Mouse (Mus musculus) C2C12 (cell line): ENCODE data around the gene Baz1a.

ENCODE experiments used
- CTCF ChIP-seq: IDR thresholded peaks from one replicate; pipeline ENCODE4 v1.5.1; 2011; ENCODE audit not compliant: control insufficient read depth, insufficient read depth, insufficient read length
- MAX ChIP-seq: IDR thresholded peaks from one replicate; pipeline ENCODE4 v1.6.1; 2011; ENCODE audit warnings: mild to moderate bottlenecking, control low read depth
- MYOD1 ChIP-seq: IDR thresholded peaks from one replicate; pipeline ENCODE4 v1.6.1; 2011; ENCODE audit warnings: low read depth; ENCODE audit not compliant: control insufficient read depth, insufficient read length
- USF1 ChIP-seq: IDR thresholded peaks from one replicate; pipeline ENCODE4 v1.6.1; 2011; ENCODE audit warnings: low read depth, mild to moderate bottlenecking, control low read depth, moderate library complexity

GRCm38 (mm10) chr12:54956457-54956856 is 57.7 kb downstream of the Baz1a start:
- no peak for TF ChIP-seq MYOD1
- no peak for TF ChIP-seq CTCF
- TF ChIP-seq USF1 = no peak
- TF ChIP-seq MAX = no peak
